Mouse (Mus musculus): ENCODE measurements around the gene Mprip. TPM values are rescaled to one million over a fixed set of nuclear protein-coding genes. Genes with fewer than 3 reads are reported as not detected.

Mprip gene
- polyA plus RNA-seq, 1 experiment, result 72.2 TPM

- WGBS, result 63% methylated on average over 6 of the region's 6 CpGs
- no peak for DNase-seq (ENCODE audit: low read depth, low spot score)
Observed at GRCm38 (mm10) chr11:59783591-59783990, 122.5 kb downstream of the Mprip start.

DNA sequence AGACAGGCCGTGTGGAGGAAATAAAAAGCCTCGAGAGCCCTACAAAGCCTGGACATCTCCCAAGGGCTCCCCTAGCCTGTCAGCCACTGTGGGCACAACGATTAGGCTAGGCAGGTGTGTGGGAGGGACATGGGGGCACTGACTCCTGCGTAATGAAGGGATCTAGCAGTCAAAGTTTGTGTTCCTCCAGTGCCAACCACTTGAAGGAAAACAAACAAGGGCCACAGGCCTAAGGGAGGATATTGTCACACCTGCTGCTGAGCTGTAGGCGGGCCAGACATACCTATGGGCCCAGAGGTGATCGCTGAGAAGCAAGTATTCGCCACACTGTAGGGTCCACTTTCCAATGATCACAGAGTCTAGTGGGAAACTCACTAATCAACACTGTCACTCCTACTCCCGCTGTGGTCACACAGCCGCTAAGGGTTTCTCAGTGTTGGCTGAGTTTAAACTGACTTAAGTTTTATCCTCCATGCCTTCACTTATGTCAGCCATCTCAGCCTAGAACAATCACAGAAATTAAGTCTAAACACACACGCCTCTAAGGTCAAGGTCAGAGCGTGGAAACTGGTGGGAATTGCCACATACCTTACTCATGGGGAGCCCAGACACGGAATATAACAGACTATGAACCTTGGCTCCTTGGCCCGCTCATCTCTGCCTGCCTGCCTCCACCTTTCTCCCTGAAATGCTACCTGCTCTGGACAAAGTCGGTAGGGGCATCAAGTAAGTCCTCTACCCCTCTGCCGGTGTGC is 125.5 kb downstream of the Mprip start:
- no peak for DNase-seq (ENCODE audit: low read depth, low spot score)
- 35% methylated on average over 15 of the region's 15 CpGs for WGBS

DNA sequence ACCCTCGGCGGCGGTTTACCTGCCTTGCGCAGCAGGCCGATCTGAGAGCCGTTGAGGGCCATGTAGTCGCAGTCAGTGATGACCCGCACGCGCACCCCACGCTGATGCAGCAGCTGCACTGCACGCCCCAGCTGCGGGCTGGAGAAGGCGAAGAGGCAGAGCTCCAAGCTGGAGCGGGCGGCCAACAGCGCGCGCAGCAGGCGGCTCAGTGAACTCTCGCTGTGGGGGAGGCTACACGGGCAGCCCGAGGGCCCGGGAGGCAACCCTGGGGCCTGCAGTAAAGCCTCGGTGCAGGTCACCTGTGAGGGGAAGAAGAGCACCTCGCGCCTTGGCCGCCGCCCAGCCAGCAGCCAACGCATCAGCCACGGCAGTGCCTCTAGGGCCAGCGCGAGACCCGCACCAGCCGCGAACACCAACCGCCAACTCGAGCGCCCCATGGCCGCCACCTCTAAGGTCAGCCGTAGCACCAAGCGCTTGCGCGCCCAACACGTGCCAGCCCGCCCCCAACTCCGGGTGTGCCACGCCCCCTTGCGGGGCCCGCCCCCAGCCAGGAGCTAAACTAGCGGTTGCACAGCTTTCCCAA is 126.2 kb downstream of the Mprip start, which contains the start of gene Pld6:
TSS of gene Pld6 (minus strand) at position 447 of the 583 bp plus-strand sequence.
- no peak for DNase-seq (ENCODE audit: low read depth, low spot score)
- under 1% methylated on average over 51 of the region's 51 CpGs for WGBS

DNA sequence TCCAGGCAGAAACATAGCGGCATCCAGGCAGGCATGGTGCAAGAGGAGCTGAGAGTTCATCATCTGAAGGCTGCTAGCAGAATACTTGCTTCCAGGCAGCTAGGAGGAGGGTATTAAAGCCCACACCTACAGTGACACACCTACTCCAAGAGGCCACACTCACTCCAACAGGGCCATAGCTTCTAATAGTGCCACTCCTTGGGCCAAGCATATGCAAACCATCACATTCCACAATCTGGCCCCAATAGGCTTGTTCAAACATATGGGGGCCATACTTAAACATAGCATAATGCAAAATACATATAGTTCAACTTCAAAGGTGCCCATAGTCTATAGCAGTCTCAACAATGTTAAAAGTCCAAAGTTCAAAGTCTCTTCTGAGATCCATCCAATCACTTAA is 128.2 kb downstream of the Mprip start:
- no peak for DNase-seq (ENCODE audit: low read depth, low spot score)
- 78% methylated on average over 1 of the region's 1 CpGs for WGBS

DNA sequence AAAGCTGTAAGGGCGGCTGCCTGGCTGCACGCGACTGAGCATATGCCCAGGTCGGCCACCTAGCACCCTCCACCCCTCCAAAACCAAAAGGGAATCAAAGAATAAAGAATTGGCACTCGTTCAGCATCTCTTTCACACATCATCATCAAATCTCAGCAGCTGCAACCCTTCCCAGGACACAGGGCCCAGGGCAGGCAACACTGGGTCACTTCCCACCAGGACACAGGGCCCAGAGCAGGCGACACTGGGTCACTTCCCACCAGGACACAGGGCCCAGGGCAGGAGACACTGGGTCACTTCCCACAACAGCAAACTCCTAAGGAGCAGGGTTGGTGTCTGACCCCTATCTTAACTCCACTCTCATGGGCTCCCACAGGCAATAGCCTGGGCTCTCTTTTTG is 132.3 kb downstream of the Mprip start:
- WGBS, result 91% methylated on average over 6 of the region's 6 CpGs
- no peak for DNase-seq (ENCODE audit: low read depth, low spot score)

DNA sequence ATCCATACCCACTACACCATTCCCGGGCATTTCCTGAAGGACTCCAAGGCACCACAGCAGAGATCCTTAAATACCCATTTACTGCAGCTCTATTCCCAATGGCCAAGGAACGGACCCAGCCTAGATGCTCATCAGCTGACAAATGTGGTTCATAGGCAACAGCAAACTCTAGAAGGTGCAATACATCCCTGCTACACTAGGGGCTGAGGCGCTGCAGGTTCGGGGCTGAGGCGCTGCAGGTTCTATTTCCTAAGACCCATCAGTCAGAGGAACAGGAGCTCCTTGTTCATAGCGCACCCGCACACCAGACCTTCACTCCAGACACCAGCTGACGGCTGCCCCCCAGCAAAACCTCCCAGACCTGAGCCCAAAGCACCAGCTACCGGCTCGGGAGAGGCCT is 139.3 kb downstream of the Mprip start:
- 95% methylated on average over 10 of the region's 10 CpGs for WGBS
- no peak for DNase-seq (ENCODE audit: low read depth, low spot score)

GRCm38 (mm10) chr11:59801881-59802280 is 140.8 kb downstream of the Mprip start:
- WGBS, result 92% methylated on average over 8 of the region's 8 CpGs
- no peak for DNase-seq (ENCODE audit: low read depth, low spot score)

DNA sequence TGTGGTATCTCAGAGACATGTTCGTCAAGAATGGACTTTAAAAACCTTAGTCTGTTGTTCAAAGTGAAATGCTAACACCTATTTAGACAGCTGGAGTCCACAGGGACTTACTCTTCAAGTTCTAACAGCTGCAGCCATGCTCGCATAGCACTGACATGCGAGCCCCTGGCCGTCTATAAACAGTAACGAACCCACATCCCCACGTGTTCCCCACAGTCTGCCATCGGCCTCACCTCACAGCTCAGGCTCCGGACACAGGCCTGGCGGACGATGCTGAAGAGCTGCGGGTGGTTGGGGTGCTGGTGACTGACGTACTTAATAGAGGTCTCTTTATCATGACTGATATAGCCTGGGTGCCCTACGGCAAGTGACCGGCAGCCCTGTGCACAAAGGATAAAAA is 142.4 kb downstream of the Mprip start:
- 89% methylated on average over 14 of the region's 14 CpGs for WGBS
- no peak for DNase-seq (ENCODE audit: low read depth, low spot score)

GRCm38 (mm10) chr11:59804409-59805110 is 143.5 kb downstream of the Mprip start:
- WGBS, result 94% methylated on average over 22 of the region's 22 CpGs
- DNase-seq (ENCODE audit: low read depth, low spot score), result no peak

- WGBS, result 95% methylated on average over 1 of the region's 1 CpGs
- DNase-seq (ENCODE audit: low read depth, low spot score), result no peak
Observed at GRCm38 (mm10) chr11:59805256-59805655, 144.2 kb downstream of the Mprip start.

- DNase-seq (ENCODE audit: low read depth, low spot score), result no peak
- 100% methylated on average over 2 of the region's 2 CpGs for WGBS
Observed at GRCm38 (mm10) chr11:59805656-59806055, 144.6 kb downstream of the Mprip start.

DNA sequence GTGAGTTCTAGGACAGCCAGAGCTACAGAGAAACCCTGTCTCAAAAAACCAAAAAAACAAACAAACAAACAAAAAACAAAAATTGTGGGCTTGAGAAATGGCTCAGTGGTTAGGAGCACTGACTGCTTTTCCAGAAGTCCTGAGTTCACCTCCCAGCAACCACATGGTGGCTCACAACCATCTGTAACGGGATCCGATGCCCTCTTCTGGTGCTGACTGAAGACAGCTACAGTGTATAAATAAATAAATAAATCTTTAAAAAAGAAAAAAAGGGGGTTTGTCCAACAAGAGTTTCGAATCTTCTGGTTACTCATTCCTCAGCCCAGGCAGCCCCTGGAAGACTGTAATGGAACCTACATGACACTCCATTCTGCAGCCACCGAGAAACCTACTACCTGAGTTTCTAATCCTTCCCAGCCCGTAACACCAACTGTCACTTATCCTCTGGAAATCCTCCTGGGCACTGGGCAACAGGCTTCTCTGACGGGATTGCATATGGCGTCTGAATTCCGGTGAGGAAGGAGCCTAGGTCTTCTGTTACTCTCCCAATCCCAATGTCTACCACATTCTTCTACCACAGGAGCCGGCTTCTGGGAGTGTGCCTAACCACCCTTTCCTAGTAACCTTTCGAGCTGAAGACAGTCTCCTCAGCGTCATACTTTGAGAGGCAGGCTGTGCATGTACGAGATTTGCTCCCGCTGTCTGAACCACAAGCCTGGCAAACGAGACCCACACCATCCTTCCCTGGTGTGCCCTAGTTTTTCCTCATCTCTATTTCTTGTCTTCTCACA is 147.3 kb downstream of the Mprip start:
- DNase-seq (ENCODE audit: low read depth, low spot score), result no peak
- 63% methylated on average over 14 of the region's 14 CpGs for WGBS

DNA sequence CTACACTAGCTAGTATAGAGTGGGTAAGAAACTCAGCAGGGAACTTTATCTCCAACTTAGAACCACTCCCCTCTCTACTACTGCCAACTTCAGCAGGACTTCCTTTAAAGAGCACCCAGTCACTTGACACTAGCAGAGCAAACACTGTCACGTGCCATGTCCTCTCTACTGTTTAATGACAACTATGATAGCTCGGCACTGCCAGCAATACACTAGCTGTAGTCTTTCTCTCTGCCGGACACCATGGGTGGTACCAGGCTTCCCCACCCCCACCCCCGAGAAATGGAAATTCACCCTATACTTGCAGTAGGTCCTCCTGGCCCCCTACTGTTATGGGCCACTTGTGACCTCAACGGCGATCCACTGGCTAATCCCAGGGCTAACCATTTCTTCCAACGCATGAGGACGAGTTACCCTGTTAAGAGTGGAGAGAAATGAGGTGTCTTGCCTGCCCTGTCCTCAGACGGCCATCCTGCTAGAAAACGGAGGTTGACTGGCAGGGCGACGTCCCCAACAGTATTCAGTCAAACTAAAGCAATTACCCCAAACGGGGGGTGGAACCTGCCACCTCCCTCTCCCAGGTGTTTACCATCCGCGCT is 148.1 kb downstream of the Mprip start:
- under 1% methylated on average over 15 of the region's 15 CpGs for WGBS
- peak; percentile 50 for DNase-seq (ENCODE audit: low read depth, low spot score)

- WGBS, result under 1% methylated on average over 52 of the region's 52 CpGs
- DNase-seq (ENCODE audit: low read depth, low spot score), result peak; percentile 40
Observed at GRCm38 (mm10) chr11:59809670-59810474, 148.8 kb downstream of the Mprip start, which contains the start of gene Flcn. TSS of gene Flcn (minus strand) at chr11:59810016.

DNA sequence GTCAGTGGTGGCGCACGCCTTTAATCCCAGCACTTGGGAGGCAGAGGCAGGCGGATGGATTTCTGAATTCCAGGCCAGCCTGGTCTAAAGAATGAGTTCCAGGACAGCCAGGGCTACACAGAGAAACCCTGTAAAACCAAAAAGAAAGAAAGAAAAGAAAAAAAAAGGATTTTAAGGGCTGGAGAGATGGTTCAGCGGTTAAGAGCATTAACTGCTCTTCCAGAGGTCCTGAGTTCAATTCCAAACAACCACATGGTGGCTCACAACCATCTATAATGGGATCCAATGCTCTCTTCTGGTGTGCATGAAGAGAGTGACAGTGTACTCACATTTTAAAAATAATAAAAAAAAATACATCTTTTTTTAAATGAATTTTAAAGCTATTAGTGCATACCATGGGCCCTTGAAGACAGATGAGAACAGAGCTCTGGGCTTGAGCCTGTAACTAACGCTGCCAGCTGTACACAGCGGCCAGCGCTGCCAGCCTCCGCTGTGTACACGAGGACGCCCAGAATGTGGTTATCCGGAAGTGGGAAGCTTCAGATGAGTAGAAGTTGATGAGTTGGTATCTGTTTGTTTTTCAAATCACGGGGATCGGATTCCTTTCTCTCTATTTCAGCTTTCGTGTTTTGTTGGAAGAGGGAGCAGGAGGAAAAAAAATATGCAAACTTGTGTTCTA is 149.5 kb downstream of the Mprip start:
- WGBS, result 49% methylated on average over 14 of the region's 14 CpGs
- no peak for DNase-seq (ENCODE audit: low read depth, low spot score)

GRCm38 (mm10) chr11:59811211-59811610 is 150.1 kb downstream of the Mprip start:
- WGBS, result 55% methylated on average over 4 of the region's 4 CpGs
- DNase-seq (ENCODE audit: low read depth, low spot score), result no peak

GRCm38 (mm10) chr11:59813276-59813675 is 152.2 kb downstream of the Mprip start:
- WGBS, result 72% methylated on average over 3 of the region's 3 CpGs
- DNase-seq (ENCODE audit: low read depth, low spot score), result no peak

GRCm38 (mm10) chr11:59814311-59814710 is 153.2 kb downstream of the Mprip start:
- no peak for DNase-seq (ENCODE audit: low read depth, low spot score)
- WGBS, result 95% methylated on average over 1 of the region's 1 CpGs

Data from large intestine, adult 2 months (tissue).